Mouse (Mus musculus) ES-Bruce4 (cell line): ENCODE measurements around the gene Pgd. TPM values are rescaled to one million over a fixed set of nuclear protein-coding genes. Genes with fewer than 3 reads are reported as not detected.
"Not testable (repeated sequence)": the region's sequence is repeated elsewhere in the genome, so short reads cannot be mapped to it uniquely, and the experiment has no call there.

ENCODE experiments used
- H3K27ac ChIP-seq: 2 replicates; pipeline ENCODE4 v1.5.1; 2012; ENCODE audit warnings: low read length, inconsistent platforms; ENCODE audit not compliant: insufficient read depth
- H3K27me3 ChIP-seq: 2 replicates; pipeline ENCODE4 v1.6.1; 2012; ENCODE audit warnings: mild to moderate bottlenecking, low read length, inconsistent platforms; ENCODE audit not compliant: control insufficient read depth, poor library complexity, insufficient read depth, severe bottlenecking
- H3K36me3 ChIP-seq: 2 replicates; pipeline ENCODE4 v1.6.1; 2012; ENCODE audit warnings: inconsistent platforms, mild to moderate bottlenecking, low read length, moderate library complexity; ENCODE audit not compliant: control insufficient read depth, poor library complexity, insufficient read depth, severe bottlenecking
- H3K4me1 ChIP-seq: one replicate; pipeline ENCODE4 v1.8.1; 2011; ENCODE audit warnings: low read length; ENCODE audit not compliant: control insufficient read depth, insufficient read depth
- H3K4me3 ChIP-seq: 2 replicates; pipeline ENCODE4 v1.5.1; 2011; ENCODE audit warnings: low read depth, mild to moderate bottlenecking, low read length
- H3K9ac ChIP-seq: 2 replicates; pipeline ENCODE4 v1.6.1; 2012; ENCODE audit warnings: low read depth, mild to moderate bottlenecking, inconsistent platforms; ENCODE audit not compliant: poor library complexity, severe bottlenecking
- H3K9me3 ChIP-seq: replicated peaks from 2 replicates; pipeline ENCODE4 v1.6.1; 2012; ENCODE audit warnings: mild to moderate bottlenecking, low read length, inconsistent platforms; ENCODE audit not compliant: control insufficient read depth, poor library complexity, insufficient read depth, severe bottlenecking
- CTCF ChIP-seq: IDR thresholded peaks from one replicate; pipeline ENCODE4 v1.8.1; 2011; ENCODE audit warnings: low read depth, low read length
- EP300 ChIP-seq: IDR thresholded peaks from 2 replicates; pipeline ENCODE4 v1.6.1; 2011; ENCODE audit warnings: low read depth, low read length; ENCODE audit not compliant: insufficient read depth
- POLR2A ChIP-seq: IDR thresholded peaks from one replicate; pipeline ENCODE4 v1.8.1; 2011; ENCODE audit warnings: low read length; ENCODE audit not compliant: insufficient read depth
- polyA plus RNA-seq: library from polyadenylated mRNA; stranded (reverse); fragments of >200 nt; gene quantifications from 2 replicates; pipeline ENCODE4 v1.2.4, GENCODE M21; 2011; ENCODE audit warnings: low read depth; ENCODE audit not compliant: missing spikeins, insufficient read depth, insufficient read length

Pgd gene
- polyA plus RNA-seq, 1 experiment, result 109 TPM

- H3K36me3 ChIP-seq, result no peaks in the 10 kb centered on the region
- H3K4me3 ChIP-seq, result peak within 1 kb of the TSS; percentile 92
- no peaks in the 10 kb centered on the region for H3K4me1 ChIP-seq
- H3K27ac ChIP-seq, result no peak within 1 kb of the TSS
- no peaks in the 10 kb centered on the region for H3K27me3 ChIP-seq
- peak within 1 kb of the TSS; percentile 60 for H3K9ac ChIP-seq
- TF ChIP-seq EP300 (no peak), POLR2A (no peak), CTCF (no peak)
- no peaks in the 10 kb centered on the region for H3K9me3 ChIP-seq
Measured at GRCm38 (mm10) chr4:149103875-149104561, 62.6 kb downstream of the Pgd start, which contains the start of gene Dffa. Dffa (plus strand) TSS chr4:149104146.

DNA sequence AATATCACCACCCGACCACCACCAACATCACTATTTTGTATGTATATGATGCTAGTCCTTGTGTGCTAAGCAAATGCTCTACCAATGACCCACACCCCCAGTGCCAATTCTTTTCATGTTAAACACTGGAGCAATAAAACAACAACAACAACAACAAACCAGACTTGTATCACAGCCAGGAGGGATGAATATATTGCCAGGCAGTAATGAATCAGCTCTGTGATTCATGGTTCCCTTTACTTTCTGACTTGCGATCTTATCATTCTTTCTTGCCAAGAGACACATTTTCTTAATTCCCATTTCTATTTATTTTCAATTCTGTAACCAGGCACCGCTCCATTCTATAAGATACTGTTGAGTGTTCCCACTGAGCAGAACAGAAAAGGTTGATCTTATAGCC, 65.1 kb downstream of the Pgd start:
- no peak overlapping the region for H3K9ac ChIP-seq
- H3K4me3 ChIP-seq, result no peak overlapping the region
- TF ChIP-seq EP300, result no peak
- TF ChIP-seq CTCF, result no peak
- TF ChIP-seq POLR2A, result no peak
- no peaks in the 10 kb centered on the region for H3K4me1 ChIP-seq
- no peaks in the 10 kb centered on the region for H3K9me3 ChIP-seq
- H3K36me3 ChIP-seq, result no peaks in the 10 kb centered on the region
- H3K27ac ChIP-seq, result no peak overlapping the region
- H3K27me3 ChIP-seq, result no peaks in the 10 kb centered on the region

- not testable (repeated sequence) for H3K9me3 ChIP-seq, H3K4me1 ChIP-seq, H3K27ac ChIP-seq, H3K27me3 ChIP-seq, H3K36me3 ChIP-seq
- peak overlapping the region; percentile 41 for H3K4me3 ChIP-seq
- H3K9ac ChIP-seq, result peak overlapping the region; percentile 92; the same call in 1 of the 2 replicates
Measured at GRCm38 (mm10) chr4:149100449-149100848, 66.1 kb downstream of the Pgd start.

Other genes starting within 250 kb of the Pgd start
- gene Pex14, start 66.9 kb downstream of the Pgd start, polyA plus RNA-seq, result 31.2 and 32.4 TPM in 2 replicates
- gene Dffa, start 62.6 kb downstream of the Pgd start, polyA plus RNA-seq, result 15.5 and 15.8 TPM in 2 replicates
- 0.91 and 1.4 TPM in 2 replicates for gene Cort, start 40.0 kb downstream of the Pgd start, polyA plus RNA-seq
- gene Cenps, start 29.1 kb downstream of the Pgd start, polyA plus RNA-seq, result 26.5 and 35.7 TPM in 2 replicates
- 40.0 and 54.7 TPM in 2 replicates for gene Kif1b, start 140.9 kb upstream of the Pgd start, polyA plus RNA-seq